Mouse (Mus musculus): ENCODE data around the gene Psip1.
A peak's percentile ranks its signal among the peaks of the same experiment; 100 is the strongest.
"Not testable (repeated sequence)": the region's sequence is repeated elsewhere in the genome, so short reads cannot be mapped to it uniquely, and the experiment has no call there.

The Psip1 gene

GRCm38 (mm10) chr4:83500154-83501036 lies 14.1 kb upstream of the Psip1 start:
- peak; percentile 28 for DNase-seq

GRCm38 (mm10) chr4:83497013-83497412 lies 10.8 kb upstream of the Psip1 start:
- not testable (repeated sequence) for DNase-seq

GRCm38 (mm10) chr4:83493112-83493511 lies 6.9 kb upstream of the Psip1 start:
- DNase-seq: no peak

- DNase-seq: no peak
These were observed 2.9 kb upstream of the Psip1 start for GRCm38 (mm10) chr4:83489121-83489520.

GRCm38 (mm10) chr4:83485735-83486116 lies 533 bp downstream of the Psip1 start:
- peak; percentile 95 for DNase-seq

- no peak for DNase-seq
These were observed 1.0 kb downstream of the Psip1 start for GRCm38 (mm10) chr4:83485250-83485649.

- DNase-seq: no peak
These were observed 18.1 kb downstream of the Psip1 start for GRCm38 (mm10) chr4:83468208-83468607.

GRCm38 (mm10) chr4:83467615-83468014 lies 18.6 kb downstream of the Psip1 start:
- DNase-seq: no peak

GRCm38 (mm10) chr4:83464827-83465226 lies 21.4 kb downstream of the Psip1 start:
- DNase-seq: no peak

- no peak for DNase-seq
These were observed 26.2 kb downstream of the Psip1 start for GRCm38 (mm10) chr4:83460106-83460505.

GRCm38 (mm10) chr4:83450785-83451184 lies 35.5 kb downstream of the Psip1 start:
- DNase-seq: no peak

- DNase-seq: no peak
These were observed 45.2 kb downstream of the Psip1 start for GRCm38 (mm10) chr4:83441050-83441449.

GRCm38 (mm10) chr4:83439045-83439444 lies 47.2 kb downstream of the Psip1 start:
- no peak for DNase-seq

- no peak for DNase-seq
These were observed 48.1 kb downstream of the Psip1 start for GRCm38 (mm10) chr4:83438116-83438515.

- DNase-seq: no peak
These were observed 49.9 kb downstream of the Psip1 start for GRCm38 (mm10) chr4:83436375-83436774.

GRCm38 (mm10) chr4:83432901-83433300 lies 53.4 kb downstream of the Psip1 start:
- DNase-seq: no peak

- DNase-seq: no peak
These were observed 54.3 kb downstream of the Psip1 start for GRCm38 (mm10) chr4:83431950-83432349.

GRCm38 (mm10) chr4:83428845-83429244 lies 57.4 kb downstream of the Psip1 start:
- DNase-seq: peak; percentile 42

GRCm38 (mm10) chr4:83427696-83428095 lies 58.6 kb downstream of the Psip1 start:
- DNase-seq: no peak

GRCm38 (mm10) chr4:83427141-83427540 lies 59.1 kb downstream of the Psip1 start:
- DNase-seq: no peak

GRCm38 (mm10) chr4:83425119-83425518 lies 61.1 kb downstream of the Psip1 start:
- DNase-seq: no peak

- no peak for DNase-seq
These were observed 62.6 kb downstream of the Psip1 start for GRCm38 (mm10) chr4:83423641-83424040.

- no peak for DNase-seq
These were observed 67.5 kb downstream of the Psip1 start for GRCm38 (mm10) chr4:83418781-83419180.

- no peak for DNase-seq
These were observed 68.5 kb downstream of the Psip1 start for GRCm38 (mm10) chr4:83417820-83418186.
